Comparison of ENCODE assay signal across 19 mouse cellular contexts in genomic region chr16:77527951-77528350, GRCm38 (mm10).
A peak's percentile ranks its signal among the peaks of the same experiment; 100 is the strongest.
DNase-seq lines count a peak whose midpoint lies in the region; ATAC-seq and TF ChIP-seq lines count a peak whose summit lies in the region.
"Had no signal": no experiment of that assay in that cellular context is flagged by ENCODE, and none has a peak within 500 bp of the region (broad histone marks: within the 10 kb centered on the region; RNA-seq: fewer than 3 reads in every experiment).

No protein-coding gene starts in this region.

- no peaks in the 10 kb centered on the region for H3K36me3 ChIP-seq in lung, postnatal 0 days (ENCODE audit: insufficient read depth, low read length)
- no peaks in the 10 kb centered on the region for H3K36me3 ChIP-seq in intestine, embryonic 15.5 days

- TF ChIP-seq CTCF in lung, postnatal 0 days (IDR thresholded peaks at IDR 0.05): no peak
- no peak for TF ChIP-seq CTCF in lung, adult 2 months (IDR thresholded peaks at IDR 0.05; ENCODE audit: insufficient read depth, low read length)
- TF ChIP-seq CTCF in cerebellum, adult 2 months (IDR thresholded peaks at IDR 0.05; ENCODE audit: borderline replicate concordance, insufficient read depth, low read depth, low read length): no peak

- no peak overlapping the region for H3K9ac ChIP-seq in lung, postnatal 0 days (replicated peaks; ENCODE audit: low read depth)
- H3K9ac ChIP-seq in intestine, embryonic 15.5 days: no peak overlapping the region
- H3K9ac ChIP-seq: embryonic facial prominence, embryonic 12.5 days; forebrain, embryonic 13.5 days; forebrain, embryonic 15.5 days; forebrain, postnatal 0 days had no signal

- H3K27ac ChIP-seq in lung, postnatal 0 days (ENCODE audit: low read length): no peak overlapping the region
- no peak overlapping the region for H3K27ac ChIP-seq in cerebellum, adult 2 months (ENCODE audit: insufficient read depth, low read length)
- no peak overlapping the region for H3K27ac ChIP-seq in intestine, embryonic 15.5 days
- H3K27ac ChIP-seq: embryonic facial prominence, embryonic 10.5 days; embryonic facial prominence, embryonic 12.5 days; forebrain, embryonic 13.5 days; forebrain, embryonic 15.5 days had no signal

- no peak overlapping the region for H3K4me2 ChIP-seq in lung, postnatal 0 days (replicated peaks; ENCODE audit: low read depth, low read length)
- no peak overlapping the region for H3K4me2 ChIP-seq in intestine, embryonic 15.5 days (replicated peaks)
- H3K4me2 ChIP-seq: embryonic facial prominence, embryonic 12.5 days; forebrain, embryonic 13.5 days; forebrain, embryonic 15.5 days had no signal

- H3K27me3 ChIP-seq in lung, postnatal 0 days (replicated peaks; ENCODE audit: insufficient read depth, low read length): no peaks in the 10 kb centered on the region
- H3K27me3 ChIP-seq in cerebellum, adult 2 months (ENCODE audit: control insufficient read depth, insufficient read depth, low read length): no peaks in the 10 kb centered on the region
- no peaks in the 10 kb centered on the region for H3K27me3 ChIP-seq in intestine, embryonic 15.5 days (replicated peaks)
- H3K27me3 ChIP-seq: embryonic facial prominence, embryonic 12.5 days; forebrain, embryonic 13.5 days; forebrain, embryonic 15.5 days; Patski had no signal

- no peak for TF ChIP-seq EP300 in lung, postnatal 0 days (IDR thresholded peaks at IDR 0.05)

- WGBS in lung, postnatal 0 days: 53% methylated on average over 1 of the region's 1 CpGs
- 30% methylated on average over 1 of the region's 1 CpGs for WGBS in lung, adult 2 months
- WGBS in cerebellum, adult 2 months: 64% methylated on average over 1 of the region's 1 CpGs
- 50% methylated on average over 1 of the region's 1 CpGs for WGBS in intestine, embryonic 15.5 days

- DNase-seq in lung, postnatal 0 days (ENCODE audit: low spot score): peak; percentile 25
- DNase-seq in lung, adult 2 months: no peak
- DNase-seq in 416B (ENCODE audit: low read depth): peak; percentile 84
- no peak for DNase-seq in cerebellum, adult 2 months
- DNase-seq: adrenal gland, adult 8-10 months; adrenal gland, postnatal 25 days; cerebellum, adult 11 months; cerebellum, adult 18-20 months; cerebellum, adult 9-10 months; cerebellum, postnatal 10 days; cerebellum, postnatal 25 days; forebrain, postnatal 0 days had no signal

- no peaks in the 10 kb centered on the region; the same call in 1 of the 2 replicates for H3K9me3 ChIP-seq in lung, postnatal 0 days (ENCODE audit: low read length)
- H3K9me3 ChIP-seq in intestine, embryonic 15.5 days: no peaks in the 10 kb centered on the region
- H3K9me3 ChIP-seq: forebrain, embryonic 15.5 days had no signal

- no peak for ATAC-seq in lung, postnatal 0 days
- no peak for ATAC-seq in intestine, embryonic 15.5 days
- ATAC-seq: activated CD4-positive, CD25-positive, alpha-beta regulatory T cell, adult 4 months; forebrain, embryonic 13.5 days; forebrain, embryonic 15.5 days; forebrain, postnatal 0 days; Patski had no signal

- H3K4me1 ChIP-seq in lung, postnatal 0 days (ENCODE audit: insufficient read depth, low read depth, low read length): no peaks in the 10 kb centered on the region
- no peaks in the 10 kb centered on the region for H3K4me1 ChIP-seq in lung, adult 2 months (ENCODE audit: control insufficient read depth, insufficient read depth, low read length)
- no peaks in the 10 kb centered on the region for H3K4me1 ChIP-seq in cerebellum, adult 2 months (ENCODE audit: control insufficient read depth, insufficient read depth, low read length)
- H3K4me1 ChIP-seq in intestine, embryonic 15.5 days (replicated peaks): no peaks in the 10 kb centered on the region
- H3K4me1 ChIP-seq: embryonic facial prominence, embryonic 10.5 days; embryonic facial prominence, embryonic 12.5 days had no signal

- H3K4me3 ChIP-seq in lung, postnatal 0 days (ENCODE audit: low read depth, low read length): no peak overlapping the region
- no peak overlapping the region for H3K4me3 ChIP-seq in lung, adult 2 months (replicated peaks; ENCODE audit: extremely low read depth, low read depth, low read length)
- H3K4me3 ChIP-seq in cerebellum, adult 2 months (replicated peaks; ENCODE audit: insufficient read depth, low read depth, low read length): no peak overlapping the region
- no peak overlapping the region for H3K4me3 ChIP-seq in intestine, embryonic 15.5 days (replicated peaks)
- H3K4me3 ChIP-seq: embryonic facial prominence, embryonic 10.5 days; embryonic facial prominence, embryonic 12.5 days; forebrain, embryonic 13.5 days; forebrain, embryonic 15.5 days had no signal

- no peak for TF ChIP-seq POLR2A in lung, adult 2 months (IDR thresholded peaks at IDR 0.05; ENCODE audit: borderline replicate concordance, extremely low read depth, low read depth, low read length)
- TF ChIP-seq POLR2A in cerebellum, adult 2 months (IDR thresholded peaks at IDR 0.05; ENCODE audit: borderline replicate concordance, insufficient read depth, low read length): no peak

Comparison
In these comparisons a context has a peak if more than half of its experiments do, and no peak if none do; other contexts are left out.
1. DNase-seq: peak in lung, postnatal 0 days (single experiment) and 416B (single experiment); none in lung, adult 2 months (single experiment) and cerebellum, adult 2 months (0 of 2).